11 mouse cellular contexts compared by ENCODE assay signal in the genomic region with DNA sequence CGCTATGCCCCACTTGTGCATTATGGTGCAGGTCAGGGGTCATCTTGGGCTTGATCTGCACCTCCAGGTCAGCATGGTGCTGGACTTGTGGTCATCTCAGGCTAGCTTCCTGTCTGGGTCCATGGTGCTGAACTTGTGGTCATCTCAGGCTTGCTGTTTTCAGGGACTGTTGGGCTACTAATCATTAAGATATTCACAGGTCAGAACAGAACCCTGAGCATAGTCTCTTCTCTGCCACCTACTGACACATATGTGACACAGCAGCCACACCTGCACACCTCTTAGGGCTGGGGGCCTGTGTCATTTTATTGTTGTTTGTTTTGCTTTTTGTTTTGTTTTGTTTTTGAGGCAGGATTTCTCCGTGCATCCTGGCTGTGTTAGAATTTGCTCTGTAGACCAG. TPM values are rescaled to one million over a fixed set of nuclear protein-coding genes. Genes with fewer than 3 reads are reported as not detected.
DNase-seq lines count a peak whose midpoint lies in the region; ATAC-seq and TF ChIP-seq lines count a peak whose summit lies in the region.
"Had no signal": no experiment of that assay in that cellular context is flagged by ENCODE, and none has a peak within 500 bp of the region (broad histone marks: within the 10 kb centered on the region; RNA-seq: fewer than 3 reads in every experiment).

No protein-coding gene starts in this region.

- H3K4me3 ChIP-seq in liver, adult 2 months (ENCODE audit: insufficient read depth, low read depth, low read length): no peak overlapping the region
- H3K4me3 ChIP-seq in liver, embryonic 11.5 days (ENCODE audit: low read depth, low read length): no peak overlapping the region
- no peak overlapping the region for H3K4me3 ChIP-seq in E14TG2a.4 (replicated peaks; ENCODE audit: low read length)
- H3K4me3 ChIP-seq: forebrain, embryonic 12.5 days; neural tube, embryonic 15.5 days had no signal

- no peak for ATAC-seq in liver, embryonic 11.5 days (replicated peaks; ENCODE audit: low FRiP score)
- ATAC-seq in granulocyte monocyte progenitor cell, adult 5-6 weeks (replicated peaks; ENCODE audit: poor library complexity, severe bottlenecking): 0 out of 2 replicates have a peak, but pooled peaks have one; percentile 41

- H3K36me3 ChIP-seq in liver, adult 2 months (ENCODE audit: control insufficient read depth, insufficient read depth, low read length): no peaks in the 10 kb centered on the region
- H3K36me3 ChIP-seq in liver, embryonic 11.5 days (ENCODE audit: control insufficient read depth, insufficient read depth, low read length): no peaks in the 10 kb centered on the region
- H3K36me3 ChIP-seq in E14TG2a.4 (ENCODE audit: insufficient read depth, low read length): no peaks in the 10 kb centered on the region
- H3K36me3 ChIP-seq: forebrain, embryonic 12.5 days; neural tube, embryonic 15.5 days had no signal

- no peak overlapping the region for H3K27ac ChIP-seq in liver, adult 2 months (replicated peaks; ENCODE audit: insufficient read depth, low read depth, low read length)
- H3K27ac ChIP-seq in liver, embryonic 11.5 days (ENCODE audit: low read depth, low read length): no peak overlapping the region
- H3K27ac ChIP-seq: forebrain, embryonic 12.5 days; neural tube, embryonic 15.5 days had no signal

- no peak overlapping the region for H3K9ac ChIP-seq in liver, adult 2 months (ENCODE audit: low read depth, low read length)
- no peak overlapping the region for H3K9ac ChIP-seq in liver, embryonic 11.5 days (ENCODE audit: low read depth, low read length)
- H3K9ac ChIP-seq: forebrain, embryonic 12.5 days; neural tube, embryonic 15.5 days had no signal

- peak; percentile 56; the same call in 1 of the 2 replicates for TF ChIP-seq CTCF in liver, adult 2 months (IDR thresholded peaks at IDR 0.05; ENCODE audit: low read depth, low read length)
- peak; percentile 59 for TF ChIP-seq CTCF in E14TG2a.4 (conservative IDR thresholded peaks at IDR 0.05; ENCODE audit: low read length)

- H3K27me3 ChIP-seq in liver, adult 2 months (ENCODE audit: control insufficient read depth, insufficient read depth, low read length): peaks cover 11% of the 10 kb centered on the region; the same call in 1 of the 2 replicates
- peaks cover 40% of the 10 kb centered on the region for H3K27me3 ChIP-seq in liver, embryonic 11.5 days (replicated peaks; ENCODE audit: control insufficient read depth, insufficient read depth, low read length)
- peaks cover 31% of the 10 kb centered on the region for H3K27me3 ChIP-seq in E14TG2a.4 (ENCODE audit: insufficient read depth, low read length)

- TF ChIP-seq POLR2A in liver, adult 2 months (IDR thresholded peaks at IDR 0.05; ENCODE audit: extremely low read depth, insufficient read depth, low read length): no peak

- DNase-seq in liver, adult 2 months (ENCODE audit: extremely low read depth, low read depth, low spot score): peak; percentile 29
- DNase-seq in liver, embryonic 11.5 days (ENCODE audit: low spot score): no peak
- peak; percentile 49 for DNase-seq in A20 (ENCODE audit: low read depth, low spot score)
- DNase-seq in right cerebral cortex, postnatal 14 days: no peak
- DNase-seq in frontal cortex, postnatal 25 days (ENCODE audit: low spot score in 2 of 2): no peak
- no peak for DNase-seq in cerebellum, adult 8-10 months
- DNase-seq: heart, postnatal 10 days had no signal

- H3K79me2 ChIP-seq in liver, adult 2 months (ENCODE audit: control insufficient read depth, insufficient read depth, low read length): no peaks in the 10 kb centered on the region

- no peaks in the 10 kb centered on the region for H3K9me3 ChIP-seq in liver, embryonic 11.5 days (ENCODE audit: control insufficient read depth, low read length)
- H3K9me3 ChIP-seq in E14TG2a.4 (ENCODE audit: low read length): no peaks in the 10 kb centered on the region
- H3K9me3 ChIP-seq: forebrain, embryonic 12.5 days; neural tube, embryonic 15.5 days had no signal

- WGBS in liver, adult 2 months: 55% methylated on average over 2 of the region's 2 CpGs
- WGBS in liver, embryonic 11.5 days: 56% methylated on average over 2 of the region's 2 CpGs

- H3K4me2 ChIP-seq in liver, embryonic 11.5 days: no peak overlapping the region
- H3K4me2 ChIP-seq: forebrain, embryonic 12.5 days; neural tube, embryonic 15.5 days had no signal

- no peaks in the 10 kb centered on the region for H3K4me1 ChIP-seq in liver, adult 2 months (ENCODE audit: control insufficient read depth, insufficient read depth, low read length)
- no peaks in the 10 kb centered on the region for H3K4me1 ChIP-seq in liver, embryonic 11.5 days (replicated peaks; ENCODE audit: control insufficient read depth, insufficient read depth, low read length)
- H3K4me1 ChIP-seq in E14TG2a.4 (replicated peaks; ENCODE audit: low read depth, low read length): peaks cover 27% of the 10 kb centered on the region

RNA-seq across cellular contexts. Expression of gene Ncan, which starts 2.2 kb away (rescaled TPM):
- total RNA-seq in liver, adult 2 months (2014; rRNA removed): under 0.01 TPM in 1 of 2 replicates, not detected in the other
- not detected in 2 replicates for polyA plus RNA-seq in liver, adult 2 months (2012; rRNA removed)
- 0.08 and 0.15 TPM in 2 replicates for polyA plus RNA-seq in liver, embryonic 11.5 days (2014; fragmentation: Nextera tagmentation; extraction: Ambion mirVana)
- not detected in 2 replicates for total RNA-seq in granulocyte monocyte progenitor cell, adult 5-6 weeks (2014; fragmentation: Nextera tagmentation)
- total RNA-seq in granulocyte monocyte progenitor cell, adult 5-6 weeks (2017): not detected in 2 replicates

RNA-seq across cellular contexts. Expression of gene Nr2c2ap, which starts 8.3 kb away (rescaled TPM):
- 3.3 and 4.4 TPM in 2 replicates for total RNA-seq in liver, adult 2 months (2014; rRNA removed)
- polyA plus RNA-seq in liver, adult 2 months (2012; rRNA removed): 15.0 and 16.6 TPM in 2 replicates
- polyA plus RNA-seq in liver, embryonic 11.5 days (2014; fragmentation: Nextera tagmentation; extraction: Ambion mirVana): 32.9 and 35.4 TPM in 2 replicates
- 37.0 and 64.5 TPM in 2 replicates for total RNA-seq in granulocyte monocyte progenitor cell, adult 5-6 weeks (2014; fragmentation: Nextera tagmentation)
- 8.7 and 9.4 TPM in 2 replicates for total RNA-seq in granulocyte monocyte progenitor cell, adult 5-6 weeks (2017)

RNA-seq across cellular contexts. Expression of gene Rfxank, which starts 16.1 kb away (rescaled TPM):
- total RNA-seq in liver, adult 2 months (2014; rRNA removed): 9.4 and 13.6 TPM in 2 replicates
- polyA plus RNA-seq in liver, adult 2 months (2012; rRNA removed): 16.0 and 27.8 TPM in 2 replicates
- polyA plus RNA-seq in liver, embryonic 11.5 days (2014; fragmentation: Nextera tagmentation; extraction: Ambion mirVana): 15.2 and 16.7 TPM in 2 replicates
- 4.8 and 6.9 TPM in 2 replicates for total RNA-seq in granulocyte monocyte progenitor cell, adult 5-6 weeks (2014; fragmentation: Nextera tagmentation)
- total RNA-seq in granulocyte monocyte progenitor cell, adult 5-6 weeks (2017): 5.9 and 11.6 TPM in 2 replicates

RNA-seq across cellular contexts. Expression of gene Borcs8, which starts 16.4 kb away (rescaled TPM):
- total RNA-seq in liver, adult 2 months (2014; rRNA removed): 20.1 and 20.7 TPM in 2 replicates
- 53.4 and 55.0 TPM in 2 replicates for polyA plus RNA-seq in liver, adult 2 months (2012; rRNA removed)
- polyA plus RNA-seq in liver, embryonic 11.5 days (2014; fragmentation: Nextera tagmentation; extraction: Ambion mirVana): 38.6 and 46.2 TPM in 2 replicates
- 26.6 and 53.7 TPM in 2 replicates for total RNA-seq in granulocyte monocyte progenitor cell, adult 5-6 weeks (2014; fragmentation: Nextera tagmentation)
- total RNA-seq in granulocyte monocyte progenitor cell, adult 5-6 weeks (2017): 34.3 and 40.0 TPM in 2 replicates

RNA-seq across cellular contexts. Expression of gene Mef2b, which starts 16.6 kb away (rescaled TPM):
- 0.09 and 0.34 TPM in 2 replicates for total RNA-seq in liver, adult 2 months (2014; rRNA removed)
- polyA plus RNA-seq in liver, adult 2 months (2012; rRNA removed): not detected in 2 replicates
- 0.45 and 0.51 TPM in 2 replicates for polyA plus RNA-seq in liver, embryonic 11.5 days (2014; fragmentation: Nextera tagmentation; extraction: Ambion mirVana)
- total RNA-seq in granulocyte monocyte progenitor cell, adult 5-6 weeks (2014; fragmentation: Nextera tagmentation): not detected in 2 replicates
- not detected in 2 replicates for total RNA-seq in granulocyte monocyte progenitor cell, adult 5-6 weeks (2017)

Comparison
In these comparisons a context has a peak if more than half of its experiments do, and no peak if none do; other contexts are left out.
1. DNase-seq: peak in liver, adult 2 months (single experiment) and A20 (single experiment); none in liver, embryonic 11.5 days (single experiment), right cerebral cortex, postnatal 14 days (single experiment), frontal cortex, postnatal 25 days (0 of 2) and cerebellum, adult 8-10 months (single experiment).